Mouse (Mus musculus) myocyte (in vitro differentiated cells): ENCODE data around the gene Mta2.

Experiments used
- POLR2A ChIP-seq: IDR thresholded peaks from one replicate; pipeline ENCODE4 v1.6.1; 2011; ENCODE audit warnings: low read depth, mild to moderate bottlenecking, control low read depth, moderate library complexity; ENCODE audit not compliant: insufficient read length
- POLR2AphosphoS2 ChIP-seq: IDR thresholded peaks from one replicate; pipeline ENCODE4 v1.6.1; 2011; ENCODE audit warnings: low read depth, control low read depth; ENCODE audit not compliant: insufficient read length
- TCF12 ChIP-seq: IDR thresholded peaks from one replicate; pipeline ENCODE4 v1.6.1; 2011; ENCODE audit warnings: mild to moderate bottlenecking, control low read depth; ENCODE audit not compliant: poor library complexity, insufficient read depth, severe bottlenecking

- no peak for TF ChIP-seq POLR2A
- TF ChIP-seq TCF12, result no peak
- TF ChIP-seq POLR2AphosphoS2, result no peak
Observed at GRCm38 (mm10) chr19:8952241-8952640, 10.6 kb downstream of the Mta2 start.
